17 mouse cellular contexts compared by ENCODE assay signal in genomic region chr12:107334366-107334765, GRCm38 (mm10).
"Had no signal": no experiment of that assay in that cellular context is flagged by ENCODE, and none has a peak within 500 bp of the region (broad histone marks: within the 10 kb centered on the region; RNA-seq: fewer than 3 reads in every experiment).

No protein-coding gene starts in this region.

- DNase-seq: kidney, adult 18-20 months; kidney, adult 9 months; kidney, postnatal 14 days; lung, adult 18-20 months; lung, postnatal 10 days; lung, postnatal 36 days; right cerebral cortex, postnatal 25 days; thymus, adult 18-20 months; thymus, postnatal 36 days had no signal

- ATAC-seq: midbrain, embryonic 13.5 days had no signal

- H3K4me2 ChIP-seq: limb, embryonic 12.5 days; limb, embryonic 15.5 days; liver, embryonic 11.5 days; lung, embryonic 15.5 days; midbrain, embryonic 13.5 days had no signal

- H3K9me3 ChIP-seq: limb, embryonic 12.5 days; limb, embryonic 15.5 days; lung, embryonic 15.5 days; midbrain, embryonic 10.5 days; midbrain, embryonic 13.5 days had no signal

- H3K36me3 ChIP-seq: limb, embryonic 12.5 days; limb, embryonic 15.5 days; lung, embryonic 15.5 days; midbrain, embryonic 10.5 days; midbrain, embryonic 13.5 days had no signal

- H3K27ac ChIP-seq: limb, embryonic 12.5 days; liver, embryonic 14.5 days; lung, embryonic 15.5 days; midbrain, embryonic 10.5 days; midbrain, embryonic 13.5 days had no signal

- H3K9ac ChIP-seq: limb, embryonic 12.5 days; limb, embryonic 15.5 days; liver, embryonic 14.5 days; lung, embryonic 15.5 days; midbrain, embryonic 13.5 days had no signal

- H3K4me3 ChIP-seq: limb, embryonic 12.5 days; limb, embryonic 15.5 days; lung, embryonic 15.5 days; megakaryocyte, embryonic 14.5 days; midbrain, embryonic 10.5 days; midbrain, embryonic 13.5 days had no signal

- H3K4me1 ChIP-seq: limb, embryonic 12.5 days; limb, embryonic 15.5 days; megakaryocyte, embryonic 14.5 days had no signal

- H3K27me3 ChIP-seq: limb, embryonic 15.5 days; megakaryocyte, embryonic 14.5 days; midbrain, embryonic 13.5 days had no signal
